Mouse (Mus musculus) Muller cell, postnatal 12 days (primary cell): ENCODE results near the gene Arfgef2.
A peak's percentile ranks its signal among the peaks of the same experiment; 100 is the strongest.

Experiments
- DNase-seq: peaks from one replicate; pipeline ENCODE4 v3.0.0-alpha.2; 2015; ENCODE audit errors: inconsistent ontology term

The Arfgef2 gene

DNA sequence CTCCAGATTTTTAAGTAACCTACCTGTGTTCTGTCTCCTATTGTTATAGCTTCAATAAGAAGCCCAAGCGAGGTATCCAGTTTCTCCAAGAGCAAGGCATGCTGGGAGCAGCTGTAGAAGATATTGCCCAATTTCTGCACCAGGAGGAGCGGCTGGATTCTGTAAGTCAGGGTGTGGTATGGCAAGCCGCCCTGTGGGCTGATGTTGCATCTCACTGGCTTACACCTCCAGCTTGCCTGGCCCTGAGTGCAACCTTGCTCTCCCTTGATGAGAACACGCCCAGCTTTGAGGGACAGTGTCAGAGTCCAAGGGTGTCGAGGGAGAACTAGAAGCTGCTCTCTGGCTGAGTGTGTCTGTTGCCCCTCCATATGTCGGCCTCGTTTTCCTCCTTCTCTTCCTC lies 53.8 kb downstream of the Arfgef2 start:
- no peak for DNase-seq

DNA sequence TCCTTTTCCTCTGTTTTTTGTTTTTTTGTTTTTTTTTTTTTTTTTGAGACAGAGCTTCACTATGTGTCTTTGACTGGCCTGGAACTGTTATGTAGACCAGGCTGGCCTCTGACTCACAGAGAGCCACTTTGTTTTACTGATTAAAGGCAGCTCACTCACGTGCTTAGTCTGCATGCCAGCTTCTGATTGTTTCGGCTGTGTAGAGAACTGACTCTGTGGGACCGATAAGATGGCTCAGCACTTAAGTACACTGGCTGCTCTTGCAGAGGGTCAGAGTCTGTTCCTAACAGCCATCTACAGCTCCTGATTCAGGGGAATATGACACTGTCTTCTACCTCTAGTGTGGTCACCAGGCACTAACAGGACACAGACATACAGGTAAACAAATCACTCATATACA lies 57.1 kb downstream of the Arfgef2 start:
- no peak for DNase-seq

DNA sequence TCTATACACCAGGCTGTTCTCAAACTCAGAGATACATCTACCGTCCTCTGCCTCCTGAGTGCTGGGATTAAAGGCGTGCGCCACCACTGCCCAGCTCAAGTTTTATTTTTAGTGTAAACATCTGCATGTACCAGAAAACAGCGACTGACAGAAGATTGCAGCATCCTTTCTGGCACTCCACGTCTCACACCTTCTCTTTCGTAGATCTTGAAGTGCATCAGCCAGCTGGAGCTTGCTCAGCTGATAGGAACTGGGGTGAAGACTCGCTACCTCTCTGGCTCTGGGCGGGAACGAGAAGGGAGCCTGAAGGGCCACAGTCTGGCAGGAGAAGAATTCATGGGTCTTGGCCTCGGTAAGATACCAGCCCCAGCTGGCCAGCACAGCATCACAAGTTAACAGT lies 60.1 kb downstream of the Arfgef2 start:
- no peak for DNase-seq

DNA sequence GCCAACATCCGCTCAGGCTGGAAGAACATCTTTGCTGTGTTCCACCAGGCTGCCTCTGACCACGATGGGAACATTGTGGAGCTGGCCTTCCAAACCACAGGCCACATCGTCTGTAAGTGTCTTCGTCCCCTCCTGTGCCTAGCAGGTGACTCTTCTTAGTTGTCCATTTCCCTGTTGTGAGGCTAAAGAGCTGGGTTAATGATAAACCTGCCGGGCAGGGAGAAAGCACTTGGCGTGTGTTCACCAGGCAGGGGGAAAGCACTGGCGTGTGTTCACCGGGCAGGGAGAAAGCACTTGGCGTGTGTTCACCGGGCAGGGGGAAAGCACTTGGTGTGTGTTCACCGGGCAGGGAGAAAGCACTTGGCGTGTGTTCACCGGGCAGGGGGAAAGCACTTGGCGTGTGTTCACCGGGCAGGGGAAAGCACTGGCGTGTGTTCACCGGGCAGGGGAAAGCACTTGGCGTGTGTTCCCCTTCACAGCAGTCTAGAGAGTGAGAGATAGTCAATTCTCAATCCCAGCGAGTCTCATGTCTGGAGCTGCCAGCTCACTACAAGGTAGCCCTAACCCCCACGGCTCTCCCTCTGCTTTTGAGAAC lies 65.0 kb downstream of the Arfgef2 start:
- no peak for DNase-seq

DNA sequence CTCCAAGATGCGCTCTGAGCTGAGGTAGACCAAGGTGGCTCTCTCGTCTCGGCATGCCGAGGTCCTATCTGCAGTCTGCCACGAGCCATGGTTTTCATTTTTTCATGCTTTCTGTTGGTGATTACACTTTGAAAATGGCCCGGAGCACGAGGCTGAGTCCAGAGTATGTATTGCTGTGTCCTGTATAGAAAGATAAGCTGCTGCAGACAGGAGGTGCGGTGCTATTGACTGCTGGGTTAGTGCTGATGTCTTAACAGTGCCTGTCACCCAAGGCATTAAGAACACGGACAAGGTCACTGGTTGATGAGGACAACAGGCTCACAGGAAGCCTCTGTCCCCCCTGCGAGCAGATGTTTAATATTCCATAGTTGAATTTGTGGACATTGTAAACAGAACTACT lies 65.5 kb downstream of the Arfgef2 start:
- DNase-seq, result no peak

DNA sequence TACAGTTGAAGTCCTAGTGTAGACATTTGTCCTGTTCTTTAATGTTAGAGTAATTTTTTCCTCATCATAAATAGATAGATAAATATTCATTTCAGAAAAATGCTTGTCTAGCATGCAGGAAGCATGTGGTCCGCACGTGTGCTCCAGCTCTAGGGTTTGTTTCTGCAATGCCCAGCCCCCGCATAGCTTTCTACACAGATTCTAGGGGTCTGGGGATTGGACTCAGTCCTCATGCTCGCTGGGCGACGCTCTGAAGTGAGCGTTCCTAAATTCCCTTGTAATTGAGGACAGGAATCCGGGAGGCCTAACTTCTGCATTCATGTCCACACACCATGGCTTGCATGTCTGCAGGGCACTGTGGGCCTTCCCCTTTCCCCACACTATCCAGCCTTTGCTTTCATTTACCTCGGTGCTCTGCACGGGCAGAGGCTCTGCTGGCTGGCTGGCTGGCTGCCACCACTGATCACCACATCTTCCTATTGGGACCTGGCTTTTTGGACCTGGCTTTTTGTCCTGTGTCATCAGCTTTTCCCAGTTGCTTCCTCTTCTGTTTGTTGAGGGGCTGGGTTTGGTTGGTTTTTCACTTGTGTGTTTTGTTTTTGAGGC lies 69.4 kb downstream of the Arfgef2 start:
- DNase-seq, result no peak

DNA sequence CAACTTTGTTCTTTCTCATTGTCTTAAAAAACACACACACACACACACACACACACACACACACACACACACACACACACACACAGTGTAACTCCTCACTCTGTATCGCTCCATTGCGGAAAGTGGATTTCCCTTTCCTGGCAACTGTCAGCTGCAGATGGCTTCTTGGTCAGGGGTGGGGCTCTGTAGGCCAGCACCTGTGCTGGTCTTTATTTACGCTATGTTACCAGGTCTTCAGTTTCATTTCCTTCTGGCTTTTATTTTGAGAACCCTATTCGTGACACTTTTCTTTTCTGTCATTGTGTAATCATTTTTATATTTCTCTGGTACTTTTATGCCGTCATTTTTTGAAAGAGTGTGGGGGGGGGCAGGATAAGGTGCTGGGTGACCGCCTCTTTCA lies 70.2 kb downstream of the Arfgef2 start:
- no peak for DNase-seq

DNA sequence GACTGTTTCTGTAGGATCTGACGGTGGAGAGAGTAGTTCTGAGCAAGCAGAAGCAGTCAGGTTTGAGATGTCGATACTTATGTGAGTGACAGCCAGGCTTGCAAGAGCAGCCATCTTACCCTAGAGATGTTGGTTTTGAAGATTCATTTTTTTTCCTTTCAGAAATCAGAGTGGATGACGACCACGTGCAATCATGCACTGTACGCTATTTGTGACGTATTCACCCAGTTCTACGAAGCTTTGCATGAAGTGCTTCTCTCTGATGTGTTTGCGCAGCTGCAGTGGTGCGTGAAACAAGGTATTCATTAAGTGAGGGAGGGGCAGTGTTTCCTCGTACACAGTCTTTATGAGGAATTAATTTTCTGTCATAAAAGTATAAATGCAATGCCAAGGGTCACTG lies 70.9 kb downstream of the Arfgef2 start:
- no peak for DNase-seq

DNA sequence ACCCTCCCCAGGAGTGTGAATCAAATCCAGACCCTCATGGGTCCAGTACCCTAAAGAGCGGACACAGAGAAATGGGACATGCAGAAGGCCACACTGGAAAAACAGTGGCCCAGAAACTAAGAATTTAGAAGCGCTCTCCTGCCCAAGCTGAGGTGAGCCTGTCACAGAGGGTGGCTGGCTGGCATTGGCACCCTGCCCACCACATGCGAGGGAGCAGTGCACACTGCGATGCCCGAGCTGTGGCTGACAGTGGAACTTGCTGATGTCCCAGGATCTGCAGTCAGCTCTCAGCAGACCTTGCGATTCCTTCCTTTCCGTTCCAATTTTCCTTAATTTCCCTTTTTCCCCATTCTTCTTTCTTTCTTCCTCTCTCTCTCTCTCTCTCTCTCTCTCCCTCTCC lies 79.7 kb downstream of the Arfgef2 start:
- no peak for DNase-seq

DNA sequence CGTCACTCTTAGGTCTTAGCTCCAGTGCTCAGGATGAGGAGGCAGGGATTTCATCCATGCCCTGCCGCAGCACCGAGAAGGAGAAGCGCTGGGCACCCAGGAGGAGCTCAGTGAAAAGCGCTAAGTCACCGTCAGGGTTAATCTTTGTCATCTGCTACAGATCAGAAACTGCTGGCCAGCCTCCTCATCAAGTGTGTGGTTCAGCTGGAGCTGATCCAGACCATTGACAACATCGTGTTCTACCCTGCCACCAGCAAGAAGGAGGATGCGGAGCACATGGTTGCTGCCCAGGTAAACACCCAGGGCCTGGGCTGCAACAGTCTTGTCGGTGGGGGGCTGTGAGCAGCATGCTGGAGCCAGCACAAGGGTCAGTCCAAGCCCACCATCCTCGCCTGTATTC lies 80.2 kb downstream of the Arfgef2 start:
- DNase-seq, result no peak

DNA sequence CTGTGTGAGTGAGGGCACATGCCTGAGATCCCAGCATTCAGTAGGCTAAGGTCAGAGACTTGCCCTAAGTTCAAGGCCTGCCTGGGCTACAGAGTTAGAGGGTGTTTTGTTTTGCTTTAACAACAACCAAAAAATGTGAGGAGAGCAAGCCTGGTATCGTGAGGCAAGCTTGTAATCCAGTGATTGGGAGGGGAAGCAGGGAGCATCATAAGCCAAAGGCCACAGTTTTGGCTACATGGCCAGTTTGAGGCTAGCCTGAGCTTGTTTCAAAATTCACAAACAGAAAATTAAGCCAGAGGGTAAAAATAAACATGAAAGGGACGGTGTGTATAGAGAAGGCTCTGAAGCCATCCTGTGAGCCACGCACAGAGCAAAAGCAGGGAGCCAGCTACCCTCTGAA lies 80.8 kb downstream of the Arfgef2 start:
- no peak for DNase-seq

DNA sequence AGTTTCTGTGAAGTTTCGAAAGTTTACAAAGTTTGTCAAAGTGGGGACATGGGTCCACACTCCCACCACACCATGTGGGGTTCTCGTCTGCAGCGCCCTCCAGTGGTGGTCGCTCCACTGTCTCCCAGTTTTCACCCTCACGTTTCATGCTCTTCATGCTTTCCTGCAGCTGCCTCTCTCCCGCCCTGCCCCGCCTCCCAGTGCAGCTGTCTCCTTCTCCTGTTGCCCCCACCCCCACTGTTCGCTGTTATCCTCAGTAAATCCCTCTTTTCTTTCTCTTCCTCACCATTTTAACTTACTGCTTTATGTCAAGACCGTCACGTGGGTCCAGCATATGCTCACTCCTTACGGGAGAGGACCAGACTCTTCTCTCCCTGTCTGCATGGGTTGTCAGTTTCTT lies 82.4 kb downstream of the Arfgef2 start:
- DNase-seq, result no peak

DNA sequence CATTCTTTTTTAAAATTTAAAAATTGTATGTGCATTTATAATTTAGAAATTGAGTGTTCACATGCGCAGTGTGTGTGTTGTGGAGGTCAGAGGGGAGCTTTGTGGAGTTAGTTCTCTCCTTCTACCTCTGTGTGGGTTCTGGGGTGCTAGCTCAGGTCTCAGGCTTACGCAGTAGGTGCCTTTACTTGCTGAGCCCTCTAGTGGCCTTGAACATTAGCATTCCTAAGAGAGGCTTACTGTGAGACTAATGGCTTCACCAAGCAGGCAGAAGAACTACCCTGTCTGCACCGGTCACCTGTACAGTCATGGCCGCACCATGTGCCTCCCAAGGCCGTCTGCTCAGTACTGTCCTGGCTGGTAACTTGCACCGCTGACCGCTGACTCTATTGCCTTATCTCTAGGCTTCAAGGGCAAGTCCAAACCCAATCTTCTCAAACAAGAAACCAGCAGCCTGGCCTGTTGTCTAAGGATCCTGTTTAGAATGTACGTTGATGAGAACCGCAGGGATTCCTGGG lies 86.0 kb downstream of the Arfgef2 start:
- DNase-seq, result no peak

DNA sequence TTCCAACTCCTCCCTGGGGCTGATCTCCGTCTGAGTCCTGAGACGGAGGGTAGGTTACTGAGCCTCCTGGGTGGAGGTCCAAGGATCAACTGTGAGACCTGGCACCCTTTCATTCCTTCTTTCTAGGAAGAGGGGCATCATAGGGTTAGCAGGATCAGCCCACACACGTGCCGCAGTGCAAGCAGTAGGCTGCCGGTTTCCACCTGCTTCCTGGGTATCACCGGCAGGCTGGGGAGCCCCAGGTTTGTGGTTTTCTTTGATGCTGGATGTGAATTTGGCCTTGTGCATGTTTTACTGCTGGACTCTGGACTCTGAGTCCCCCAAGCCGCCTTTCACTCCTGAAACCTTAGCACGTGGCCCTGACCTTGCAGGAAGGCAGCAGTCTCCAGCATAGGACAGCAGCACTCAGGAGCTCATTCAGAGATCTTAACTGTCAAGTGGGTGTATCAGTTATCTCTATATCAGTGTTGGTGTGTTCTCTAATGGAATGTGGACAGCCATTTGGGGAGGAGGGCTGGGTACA lies 86.8 kb downstream of the Arfgef2 start:
- no peak for DNase-seq

DNA sequence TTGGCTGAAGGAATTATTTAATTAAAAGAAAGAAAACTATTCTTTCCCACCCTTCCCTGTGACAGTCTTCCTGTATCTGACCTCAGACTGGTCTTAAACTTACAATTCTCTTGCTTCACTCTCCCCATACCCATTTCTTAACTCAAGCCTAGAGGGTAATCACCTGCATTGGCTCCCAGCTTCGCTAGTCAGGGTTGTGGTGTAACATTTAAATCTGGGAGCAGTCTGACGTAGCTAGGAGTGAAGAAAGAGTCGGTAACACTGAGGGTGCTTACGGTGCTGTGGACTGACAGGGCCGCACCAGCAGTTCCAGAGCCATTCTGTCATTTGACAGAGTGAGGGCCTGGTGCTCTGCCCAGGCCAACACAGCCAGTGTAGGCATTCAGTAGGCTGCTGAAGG lies 87.6 kb downstream of the Arfgef2 start:
- DNase-seq, result no peak

DNA sequence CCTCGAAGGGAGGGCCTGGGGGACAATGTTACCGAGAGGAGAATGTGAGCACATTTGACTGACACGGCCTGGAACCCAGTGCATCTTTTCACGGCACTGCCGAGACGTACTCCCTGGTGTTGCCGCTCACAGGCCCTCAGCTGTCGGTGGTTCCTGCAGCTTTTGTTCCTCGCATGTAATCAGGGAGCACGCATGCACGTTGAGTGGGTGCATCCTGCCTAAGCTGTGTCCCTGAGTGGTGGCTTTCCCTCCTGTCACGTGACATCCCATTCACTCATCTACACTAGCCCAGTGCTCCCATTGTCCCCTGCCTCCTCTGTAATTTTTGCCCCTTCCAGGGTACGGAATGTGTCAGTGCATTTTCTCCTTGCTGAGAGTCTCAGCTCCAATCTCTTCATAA lies 91.0 kb downstream of the Arfgef2 start:
- DNase-seq, result no peak

DNA sequence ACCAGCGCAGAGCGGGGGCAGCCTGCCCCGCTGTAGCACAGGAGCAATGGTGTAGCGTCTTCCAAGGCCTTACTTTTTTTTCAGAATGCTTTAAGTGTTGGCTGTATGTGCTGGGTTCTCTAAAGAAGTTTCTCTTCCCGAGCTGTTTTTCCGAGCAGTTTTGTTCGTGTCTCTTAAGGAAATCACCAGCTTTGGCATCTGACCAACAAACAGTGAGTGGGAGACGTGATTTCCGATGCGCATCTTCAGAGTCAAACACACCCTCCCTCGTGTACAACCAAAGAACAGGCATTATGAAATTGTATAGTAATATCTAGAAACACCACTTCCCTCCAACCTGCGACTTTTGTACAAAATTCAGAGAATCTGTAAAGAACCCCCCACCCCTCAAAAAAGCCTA lies 91.6 kb downstream of the Arfgef2 start:
- no peak for DNase-seq

DNA sequence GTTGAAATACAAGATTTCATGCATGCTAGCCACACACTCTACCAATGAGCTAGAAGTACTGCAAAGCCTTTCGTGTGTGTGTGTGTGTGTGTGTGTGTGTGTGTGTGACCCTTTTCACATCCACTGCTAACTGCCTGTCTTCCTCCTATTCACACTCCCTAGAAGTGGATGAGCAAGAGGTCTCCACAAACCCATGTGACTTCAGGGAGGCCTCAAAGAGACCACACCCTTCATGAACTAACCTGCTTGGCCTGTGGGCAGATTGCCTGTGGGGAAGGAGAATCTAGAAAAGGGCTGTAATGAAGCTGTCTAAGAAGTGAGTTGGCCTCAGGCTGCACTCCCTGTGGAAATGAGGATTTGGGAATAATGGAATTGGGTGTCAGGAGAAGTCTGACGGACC lies 93.8 kb downstream of the Arfgef2 start:
- no peak for DNase-seq

DNA sequence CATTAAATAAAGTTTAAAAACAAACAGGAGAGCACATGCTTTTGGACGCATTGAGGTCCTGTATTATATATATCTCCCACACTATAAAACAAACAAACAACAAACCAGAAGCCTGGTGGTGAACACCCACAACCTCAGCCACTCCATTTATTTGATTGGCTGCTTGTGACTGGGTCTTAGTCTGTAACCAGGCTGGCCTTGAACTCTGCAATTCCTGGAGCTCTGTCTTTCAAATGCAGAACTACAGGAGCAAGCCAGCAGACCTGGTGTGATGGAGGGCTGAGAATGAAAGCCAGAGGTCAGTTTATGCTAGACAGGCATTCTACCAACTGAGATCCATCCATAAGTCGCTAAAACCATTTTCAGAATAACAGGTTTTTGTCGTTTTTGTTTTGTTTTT lies 94.4 kb downstream of the Arfgef2 start:
- no peak for DNase-seq

DNA sequence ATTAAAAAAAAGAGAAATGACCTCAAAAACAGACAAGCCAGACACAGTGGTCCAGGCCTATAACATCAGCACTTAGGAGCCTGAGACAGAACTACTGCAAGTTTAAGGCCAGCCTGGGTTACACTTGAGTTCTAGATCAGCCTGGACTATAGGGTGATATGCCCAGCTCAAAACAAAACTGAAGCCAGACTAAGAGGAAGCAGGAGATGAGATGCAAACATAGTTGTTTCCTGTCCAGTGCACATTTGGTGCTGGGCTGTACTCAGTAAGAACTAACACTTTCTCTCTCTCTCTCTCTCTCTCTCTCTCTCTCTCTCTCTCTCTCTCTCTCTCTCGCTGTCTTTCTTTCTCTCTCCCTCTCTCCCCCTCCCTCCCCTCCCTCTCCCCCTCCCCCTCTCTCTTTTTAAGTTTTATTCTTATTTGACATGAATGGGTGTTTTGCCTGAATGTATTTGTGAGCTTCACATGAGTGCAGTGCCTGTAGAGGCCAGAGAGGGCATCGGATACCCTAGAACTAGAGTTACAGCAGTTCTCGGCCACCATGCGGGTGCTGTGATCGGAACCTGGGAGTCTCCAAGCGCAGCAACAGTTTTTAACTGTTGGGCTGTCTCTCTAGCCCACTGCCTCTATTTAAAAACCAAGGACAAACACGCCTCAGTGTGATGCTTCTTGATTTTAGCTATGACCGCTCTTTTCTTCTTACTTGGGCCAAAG lies 95.6 kb downstream of the Arfgef2 start:
- no peak for DNase-seq

DNA sequence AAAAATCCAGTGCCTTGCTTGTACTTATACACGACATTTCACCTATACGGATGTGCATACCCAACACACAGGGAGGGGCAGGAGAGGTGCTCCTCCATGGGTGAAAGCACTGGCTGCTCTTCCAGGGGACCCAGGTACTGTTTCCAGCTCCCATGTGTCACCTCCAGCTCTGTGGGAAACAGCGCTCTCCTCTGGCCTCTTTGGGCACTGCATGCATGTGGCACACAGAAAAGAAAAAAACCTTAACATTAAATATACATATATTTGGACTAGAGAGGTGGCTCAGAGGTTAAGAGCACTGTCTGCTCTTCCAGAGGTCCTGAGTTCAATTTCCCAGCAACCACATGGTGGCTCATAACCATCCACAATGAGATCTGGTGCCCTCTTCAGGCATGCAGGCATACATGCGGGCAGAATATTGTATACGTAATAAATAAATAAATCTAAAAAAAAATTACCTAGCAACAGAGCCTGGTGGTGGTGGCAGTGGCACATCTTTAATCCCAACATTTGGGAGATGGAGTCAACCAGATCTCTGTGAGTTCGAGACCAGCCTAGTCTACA lies 98.4 kb downstream of the Arfgef2 start:
- no peak for DNase-seq

DNA sequence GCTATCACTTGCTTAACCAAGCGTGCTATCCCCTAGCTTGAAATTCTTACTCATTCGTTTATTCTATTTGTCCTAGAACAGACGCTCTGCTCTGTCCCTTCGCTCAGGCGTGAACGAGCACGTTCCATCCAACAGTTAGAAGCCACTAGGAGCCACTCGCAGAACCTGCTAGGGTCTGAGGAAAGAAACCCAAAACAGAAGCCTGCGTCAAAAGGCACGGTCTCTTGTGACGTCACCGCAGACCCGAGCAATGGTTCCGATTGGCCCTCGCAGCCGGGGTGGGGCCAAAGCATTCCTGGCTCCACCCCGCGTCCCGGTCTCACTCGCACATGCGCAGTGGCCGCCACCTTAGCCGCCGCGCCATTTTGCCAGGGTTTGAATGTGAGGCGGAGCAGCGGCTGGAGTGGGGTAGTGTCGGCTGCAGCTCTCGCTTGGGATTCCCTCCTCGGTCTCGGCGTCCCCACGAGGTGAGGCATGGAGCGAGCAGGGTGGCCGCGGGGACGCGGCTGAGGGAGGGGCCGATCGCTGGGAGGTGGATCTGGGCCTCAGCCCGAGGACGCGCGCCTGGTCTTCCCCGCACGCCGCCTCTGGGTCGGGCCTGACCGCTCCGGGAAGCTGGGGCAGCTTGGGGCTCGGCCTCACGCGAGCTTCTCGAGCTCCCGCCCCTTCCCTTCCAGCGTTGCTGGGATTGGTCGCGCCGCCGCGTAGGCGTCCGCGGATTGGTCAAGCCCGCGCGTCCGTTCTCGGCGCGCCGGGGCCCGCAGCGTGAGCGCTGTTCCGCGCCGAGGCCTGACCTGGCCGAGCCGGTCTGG lies 100.5 kb downstream of the Arfgef2 start, which contains the start of gene Cse1l:
Cse1l (plus strand) TSS at position 330 of the 812 bp plus-strand sequence.
- peak; percentile 99 for DNase-seq
